Mouse (Mus musculus) stomach, postnatal 0 days (tissue): Measurements from ENCODE around the gene Tmem88b.

ENCODE experiments used
- CTCF ChIP-seq: IDR thresholded peaks from 2 replicates; pipeline ENCODE4 v1.5.1; 2016; ENCODE audit warnings: antibody characterized with exemption, low read depth, mild to moderate bottlenecking, moderate library complexity
- EP300 ChIP-seq: optimal IDR thresholded peaks from 2 replicates; pipeline ENCODE3; 2016; ENCODE audit warnings: antibody characterized with exemption

GRCm38 (mm10) chr4:155807841-155808240, 22.2 kb upstream of the Tmem88b start:
- no peak for TF ChIP-seq EP300
- no peak for TF ChIP-seq CTCF
